Mouse (Mus musculus) MEL (cell line): ENCODE results near the gene Gm49395. TPM values are rescaled to one million over a fixed set of nuclear protein-coding genes. Genes with fewer than 3 reads are reported as not detected.

Experiments
- DNase-seq: peaks from one replicate; pipeline ENCODE4 v3.0.0; 2011; ENCODE audit warnings: low read depth, low spot score
- H3K27ac ChIP-seq: 2 replicates; pipeline ENCODE4 v1.5.1; 2012; ENCODE audit warnings: low read depth, mild to moderate bottlenecking, control low read depth, low read length, moderate library complexity; ENCODE audit not compliant: control insufficient read depth
- H3K27me3 ChIP-seq, 2 experiments: fragments of 150-350 bp in 1 of 2; sonication (generic) in 1 of 2; 2 replicates each; pipeline ENCODE4 v1.6.1; 2012; ENCODE audit warnings: low read length in 2 of 2, mild to moderate bottlenecking in 2 of 2, improper control_type of control experiment in 1 of 2, moderate library complexity in 1 of 2; ENCODE audit not compliant: insufficient read depth in 2 of 2, control insufficient read depth in 1 of 2
- H3K36me3 ChIP-seq, 2 experiments: 2 replicates each; pipeline ENCODE4 v1.6.1; 2012 to 2014; ENCODE audit warnings: low read length in 2 of 2, improper control_type of control experiment in 1 of 2, inconsistent platforms in 1 of 2, mild to moderate bottlenecking in 1 of 2; ENCODE audit not compliant: insufficient read depth in 2 of 2, control insufficient read depth in 1 of 2
- H3K4me1 ChIP-seq, 2 experiments: fragments of 150-350 bp in 1 of 2; sonication (generic) in 1 of 2; 2 replicates each; pipeline ENCODE4 v1.6.1; 2012; ENCODE audit warnings: low read length in 2 of 2, improper control_type of control experiment in 1 of 2, mild to moderate bottlenecking in 1 of 2; ENCODE audit not compliant: insufficient read depth in 2 of 2, control insufficient read depth in 1 of 2
- H3K4me3 ChIP-seq, 2 experiments: fragments of 150-350 bp in 1 of 2; sonication (generic) in 1 of 2; 2 replicates each; pipeline ENCODE4 v1.5.1; 2012; ENCODE audit warnings: low read depth in 2 of 2, low read length in 2 of 2, mild to moderate bottlenecking in 2 of 2, moderate library complexity in 2 of 2, control low read depth in 1 of 2, improper control_type of control experiment in 1 of 2; ENCODE audit not compliant: control insufficient read depth in 1 of 2, insufficient read depth in 1 of 2
- H3K79me2 ChIP-seq: 2 replicates; pipeline ENCODE4 v1.6.1; 2012; ENCODE audit warnings: mild to moderate bottlenecking, low read length, moderate library complexity; ENCODE audit not compliant: control insufficient read depth, poor library complexity, insufficient read depth
- H3K9ac ChIP-seq: 2 replicates; pipeline ENCODE4 v1.6.1; 2012; ENCODE audit warnings: low read depth, mild to moderate bottlenecking, control low read depth, low read length, moderate library complexity; ENCODE audit not compliant: control insufficient read depth, poor library complexity, severe bottlenecking
- H3K9me3 ChIP-seq: fragments of 150-350 bp; sonication (generic); replicated peaks from 2 replicates; pipeline ENCODE4 v1.6.1; 2012; ENCODE audit warnings: mild to moderate bottlenecking, low read length, improper control_type of control experiment, moderate library complexity; ENCODE audit not compliant: insufficient read depth
- BHLHE40 ChIP-seq: IDR thresholded peaks from 2 replicates; pipeline ENCODE4 v1.6.1; 2012; ENCODE audit warnings: low read depth, mild to moderate bottlenecking, inconsistent platforms, low read length, improper control_type of control experiment, borderline replicate concordance
- CHD1 ChIP-seq: IDR thresholded peaks from 2 replicates; pipeline ENCODE4 v1.6.1; 2012; ENCODE audit warnings: low read depth, mild to moderate bottlenecking, inconsistent platforms, low read length, improper control_type of control experiment
- CHD2 ChIP-seq: IDR thresholded peaks from 2 replicates; pipeline ENCODE4 v1.6.1; 2011; ENCODE audit warnings: low read length, improper control_type of control experiment
- E2F4 ChIP-seq: IDR thresholded peaks from 2 replicates; pipeline ENCODE4 v1.6.1; 2011; ENCODE audit warnings: low read depth, low read length, improper control_type of control experiment, borderline replicate concordance
- ELF1 ChIP-seq: IDR thresholded peaks from 2 replicates; pipeline ENCODE4 v1.6.1; 2014; ENCODE audit warnings: low read depth, mild to moderate bottlenecking, inconsistent platforms, low read length, improper control_type of control experiment, moderate library complexity
- KAT2A ChIP-seq: conservative IDR thresholded peaks from 2 replicates; pipeline ENCODE4 v1.6.1; 2012; ENCODE audit warnings: low read depth, low read length, improper control_type of control experiment, inconsistent platforms
- MAFK ChIP-seq: IDR thresholded peaks from 2 replicates; pipeline ENCODE4 v1.6.1; 2011; ENCODE audit warnings: low read depth, mild to moderate bottlenecking, low read length, improper control_type of control experiment, borderline replicate concordance
- MEF2A ChIP-seq: IDR thresholded peaks from 2 replicates; pipeline ENCODE4 v1.6.1; 2014; ENCODE audit warnings: low read depth, mild to moderate bottlenecking, inconsistent platforms, low read length, improper control_type of control experiment; ENCODE audit not compliant: poor library complexity, insufficient replicate concordance, severe bottlenecking; ENCODE audit errors: extremely low read depth
- MXI1 ChIP-seq: IDR thresholded peaks from 2 replicates; pipeline ENCODE4 v1.6.1; 2011; ENCODE audit warnings: mild to moderate bottlenecking, low read depth, low read length, improper control_type of control experiment
- MYC ChIP-seq: IDR thresholded peaks from 2 replicates; pipeline ENCODE4 v1.6.1; 2011; ENCODE audit warnings: low read depth, mild to moderate bottlenecking, low read length, improper control_type of control experiment, moderate library complexity
- NRF1 ChIP-seq: IDR thresholded peaks from 2 replicates; pipeline ENCODE4 v1.6.1; 2014; ENCODE audit warnings: low read depth, mild to moderate bottlenecking, inconsistent platforms, low read length, improper control_type of control experiment, moderate library complexity; ENCODE audit not compliant: poor library complexity, insufficient read depth, severe bottlenecking
- RAD21 ChIP-seq: IDR thresholded peaks from 2 replicates; pipeline ENCODE4 v1.6.1; 2011; ENCODE audit warnings: mild to moderate bottlenecking, low read depth, low read length, improper control_type of control experiment
- SMC3 ChIP-seq: IDR thresholded peaks from 2 replicates; pipeline ENCODE4 v1.6.1; 2011; ENCODE audit warnings: low read depth, low read length, improper control_type of control experiment
- TCF12 ChIP-seq: IDR thresholded peaks from 2 replicates; pipeline ENCODE4 v1.6.1; 2014; ENCODE audit warnings: low read depth, mild to moderate bottlenecking, inconsistent platforms, low read length, improper control_type of control experiment, moderate library complexity
- UBTF ChIP-seq: IDR thresholded peaks from 2 replicates; pipeline ENCODE4 v1.6.1; 2012; ENCODE audit warnings: low read depth, mild to moderate bottlenecking, inconsistent platforms, low read length, improper control_type of control experiment, moderate library complexity, borderline replicate concordance; ENCODE audit not compliant: insufficient read depth
- USF1 ChIP-seq: IDR thresholded peaks from 2 replicates; pipeline ENCODE4 v1.6.1; 2014; ENCODE audit warnings: low read depth, mild to moderate bottlenecking, inconsistent platforms, low read length, improper control_type of control experiment, moderate library complexity
- ZC3H11A ChIP-seq: IDR thresholded peaks from 2 replicates; pipeline ENCODE4 v1.6.1; 2012; ENCODE audit warnings: low read depth, mild to moderate bottlenecking, inconsistent platforms, low read length, improper control_type of control experiment
- polyA plus RNA-seq, 2 experiments: library from polyadenylated mRNA; stranded (reverse) in 1 of 2; unstranded in 1 of 2; fragments of >175 nt in 1 of 2; fragments of >200 nt in 1 of 2; gene quantifications; 2 replicates each; pipeline versions ENCODE4 v1.2.1 to v1.2.4; 2012; ENCODE audit warnings: low replicate concordance in 2 of 2, low read depth in 1 of 2; ENCODE audit not compliant: insufficient read length in 2 of 2, insufficient read depth in 1 of 2, missing spikeins in 1 of 2
- total RNA-seq: library from RNA; depleted of rRNA; stranded (reverse); fragments of 300-350 nt; gene quantifications from 2 replicates; pipeline ENCODE4 v1.2.3, GENCODE M21; 2012

Gene Gm49395
- total and polyA plus RNA-seq, 3 experiments: 0.31 TPM; not detected in 2

DNA sequence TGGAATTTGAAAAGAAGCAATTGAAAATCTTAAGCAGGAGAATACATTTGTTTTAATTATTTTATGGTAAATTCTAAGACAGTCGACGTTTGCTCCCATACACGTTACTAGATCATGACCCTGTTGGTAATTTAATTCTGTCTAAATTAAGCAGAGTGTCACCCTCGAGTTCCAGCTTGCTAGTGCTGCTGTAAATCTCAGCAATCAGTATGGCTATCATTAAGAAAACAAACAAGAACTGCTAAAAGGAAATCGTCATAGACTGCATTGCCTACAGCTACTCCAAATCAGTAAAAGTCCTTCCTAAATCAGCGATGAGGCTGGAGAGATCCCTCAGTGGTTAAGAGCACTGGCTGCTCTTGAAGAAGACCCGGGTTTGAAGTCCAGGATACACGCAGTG, 66.3 kb downstream of the Gm49395 start:
- H3K79me2 ChIP-seq: no peaks in the 10 kb centered on the region
- H3K4me1 ChIP-seq: no peaks in the 10 kb centered on the region
- H3K27ac ChIP-seq: no peak overlapping the region
- no peak for DNase-seq
- H3K36me3 ChIP-seq: no peaks in the 10 kb centered on the region
- H3K4me3 ChIP-seq: no peak overlapping the region
- H3K9me3 ChIP-seq: no peaks in the 10 kb centered on the region
- no peak overlapping the region for H3K9ac ChIP-seq
- no peaks in the 10 kb centered on the region for H3K27me3 ChIP-seq
- TF ChIP-seq RAD21 (no peak), SMC3 (no peak), BHLHE40 (no peak), ELF1 (no peak), KAT2A (no peak), TCF12 (no peak), MXI1 (no peak), NRF1 (no peak), CHD1 (no peak), MAFK (no peak), USF1 (no peak), CHD2 (no peak), UBTF (no peak), MEF2A (no peak), ZC3H11A (no peak), MYC (no peak), E2F4 (no peak)
- TF ChIP-seq, all 39 proteins: peak for 0

DNA sequence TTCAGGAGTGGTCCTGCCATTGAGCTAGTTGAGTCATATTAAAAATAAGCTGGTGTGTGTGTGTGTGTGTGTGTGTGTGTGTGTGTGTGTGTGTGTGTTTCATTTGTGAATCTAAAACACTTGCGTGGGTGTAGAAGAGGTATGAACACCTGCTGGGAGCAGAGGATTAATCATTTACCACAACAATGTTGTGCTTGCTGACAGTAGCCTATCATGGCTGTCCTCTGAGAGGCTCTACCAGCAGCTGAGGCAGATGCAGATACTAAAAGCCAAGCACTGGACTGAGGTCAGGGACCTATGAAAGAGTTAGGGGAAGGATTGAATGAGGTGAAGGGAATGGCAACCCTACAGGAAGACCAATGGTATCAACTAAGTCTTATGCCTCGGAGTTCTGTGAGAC, 68.6 kb downstream of the Gm49395 start:
- DNase-seq: no peak
- no peak for TF ChIP-seq KAT2A
- no peak for TF ChIP-seq CHD2
- H3K27me3 ChIP-seq: no peaks in the 10 kb centered on the region
- no peaks in the 10 kb centered on the region for H3K79me2 ChIP-seq
- H3K4me3 ChIP-seq: no peak overlapping the region
- no peaks in the 10 kb centered on the region for H3K36me3 ChIP-seq
- H3K9me3 ChIP-seq: no peaks in the 10 kb centered on the region
- H3K27ac ChIP-seq: no peak overlapping the region
- H3K4me1 ChIP-seq: no peaks in the 10 kb centered on the region
- no peak overlapping the region for H3K9ac ChIP-seq
